ENCODE assay signal across 13 mouse cellular contexts in the genomic region with DNA sequence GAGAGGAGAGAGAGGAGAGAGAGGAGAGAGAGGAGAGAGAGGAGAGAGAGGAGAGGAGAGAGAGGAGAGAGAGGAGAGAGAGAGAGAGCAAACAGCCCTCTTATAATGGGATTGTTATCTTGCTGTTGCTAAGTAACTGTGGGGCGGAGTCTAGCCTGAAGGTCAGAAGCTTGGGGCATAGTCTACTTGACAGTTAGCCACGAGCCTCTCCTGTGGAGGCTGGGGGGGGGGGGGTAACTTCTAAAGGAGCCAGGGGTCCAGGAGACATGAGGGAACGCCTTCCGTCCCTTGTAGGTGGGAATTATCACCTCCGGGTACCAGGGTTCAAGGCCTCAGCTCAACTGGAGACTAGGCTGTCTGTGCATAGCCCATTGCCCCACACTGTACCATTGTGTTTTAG. TPM values are rescaled to one million over a fixed set of nuclear protein-coding genes. Genes with fewer than 3 reads are reported as not detected.
DNase-seq lines count a peak whose midpoint lies in the region; ATAC-seq lines count a peak whose summit lies in the region.
"Had no signal": no experiment of that assay in that cellular context is flagged by ENCODE, and none has a peak within 500 bp of the region (broad histone marks: within the 10 kb centered on the region; RNA-seq: fewer than 3 reads in every experiment).

No protein-coding gene starts in this region.

- no peaks in the 10 kb centered on the region for H3K36me3 ChIP-seq in kidney, embryonic 16.5 days (ENCODE audit: insufficient read depth, low read length)
- H3K36me3 ChIP-seq in liver, embryonic 12.5 days, result no peaks in the 10 kb centered on the region
- H3K36me3 ChIP-seq in limb, embryonic 10.5 days, result no peaks in the 10 kb centered on the region
- H3K36me3 ChIP-seq: midbrain, embryonic 15.5 days; neural tube, embryonic 12.5 days had no signal

- DNase-seq in kidney, adult 11 months, result peak; percentile 70
- DNase-seq in 416B (ENCODE audit: low read depth), result peak; percentile 43
- peak; percentile 69 to 75 for DNase-seq in adrenal gland, postnatal 36 days
- DNase-seq in frontal cortex, postnatal 36 days (ENCODE audit: low spot score in 2 of 2), result no peak
- no peak for DNase-seq in limb, embryonic 10.5 days (ENCODE audit: low spot score)
- no peak for DNase-seq in left cerebral cortex, postnatal 14 days (ENCODE audit: low spot score in 2 of 2)
- DNase-seq: cerebellum, adult 11 months had no signal

- intact Hi-C loops in left cerebral cortex, postnatal 14 days (cut with DNase I), result no loop called here

- H3K4me2 ChIP-seq in kidney, embryonic 16.5 days (replicated peaks; ENCODE audit: low read depth, low read length), result no peak overlapping the region
- H3K4me2 ChIP-seq in liver, embryonic 12.5 days, result no peak overlapping the region
- H3K4me2 ChIP-seq: hindbrain, embryonic 14.5 days; midbrain, embryonic 15.5 days; neural tube, embryonic 12.5 days had no signal

- WGBS in kidney, embryonic 16.5 days, result 61% methylated on average over 5 of the region's 5 CpGs
- 49% methylated on average over 5 of the region's 5 CpGs for WGBS in liver, embryonic 12.5 days (ENCODE audit: insufficient replicate concordance)
- 53% methylated on average over 5 of the region's 5 CpGs for WGBS in limb, embryonic 10.5 days

- H3K27ac ChIP-seq in kidney, embryonic 16.5 days (ENCODE audit: low read length), result no peak overlapping the region
- H3K27ac ChIP-seq in liver, embryonic 12.5 days, result 0 out of 2 replicates have a peak overlapping the region, but pooled peaks have one; percentile 10
- H3K27ac ChIP-seq in limb, embryonic 10.5 days, result no peak overlapping the region
- H3K27ac ChIP-seq: hindbrain, embryonic 14.5 days; midbrain, embryonic 15.5 days; neural tube, embryonic 12.5 days had no signal

- peaks cover 11% of the 10 kb centered on the region for H3K4me1 ChIP-seq in kidney, embryonic 16.5 days (ENCODE audit: insufficient read depth, low read length)
- H3K4me1 ChIP-seq in liver, embryonic 12.5 days, result peaks cover 39% of the 10 kb centered on the region
- H3K4me1 ChIP-seq in limb, embryonic 10.5 days, result peaks cover 8% of the 10 kb centered on the region

- ATAC-seq in kidney, embryonic 16.5 days (ENCODE audit: low FRiP score, low TSS enrichment), result no peak
- ATAC-seq in liver, embryonic 12.5 days, result no peak
- ATAC-seq: midbrain, embryonic 15.5 days had no signal

- H3K4me3 ChIP-seq in kidney, embryonic 16.5 days (ENCODE audit: low read length), result no peak overlapping the region
- H3K4me3 ChIP-seq in liver, embryonic 12.5 days, result no peak overlapping the region
- no peak overlapping the region for H3K4me3 ChIP-seq in limb, embryonic 10.5 days
- H3K4me3 ChIP-seq: midbrain, embryonic 15.5 days; neural tube, embryonic 12.5 days had no signal

- no peaks in the 10 kb centered on the region for H3K9me3 ChIP-seq in kidney, embryonic 16.5 days (ENCODE audit: low read length)
- H3K9me3 ChIP-seq in liver, embryonic 12.5 days (replicated peaks), result no peaks in the 10 kb centered on the region
- no peaks in the 10 kb centered on the region for H3K9me3 ChIP-seq in limb, embryonic 10.5 days (replicated peaks)
- H3K9me3 ChIP-seq: midbrain, embryonic 15.5 days; neural tube, embryonic 12.5 days had no signal

- no peaks in the 10 kb centered on the region for H3K27me3 ChIP-seq in kidney, embryonic 16.5 days (ENCODE audit: insufficient read depth, low read length)
- H3K27me3 ChIP-seq in liver, embryonic 12.5 days (replicated peaks), result 0 out of 2 replicates have a peak, but pooled peaks cover 3% of the 10 kb centered on the region
- no peaks in the 10 kb centered on the region for H3K27me3 ChIP-seq in limb, embryonic 10.5 days (ENCODE audit: low read depth, poor library complexity, severe bottlenecking)
- H3K27me3 ChIP-seq: midbrain, embryonic 15.5 days had no signal

- no peak overlapping the region for H3K9ac ChIP-seq in kidney, embryonic 16.5 days (replicated peaks; ENCODE audit: low read length)
- H3K9ac ChIP-seq in liver, embryonic 12.5 days, result no peak overlapping the region
- H3K9ac ChIP-seq: hindbrain, embryonic 14.5 days; midbrain, embryonic 15.5 days; neural tube, embryonic 12.5 days had no signal

RNA-seq across cellular contexts. Expression of a gene that starts 3.1 kb away (rescaled TPM):
- 38.8 and 40.3 TPM in 2 replicates for polyA plus RNA-seq in kidney, embryonic 16.5 days (2015; fragmentation: Nextera tagmentation; extraction: Ambion mirVana)
- total RNA-seq in adrenal gland, postnatal 36 days (2021), result 10 to 100 TPM; 20.0 to 37.1 TPM
- 23.8 and 25.3 TPM in 2 replicates for polyA plus RNA-seq in liver, embryonic 12.5 days (2016; fragmentation: Nextera tagmentation; extraction: Ambion mirVana)
- 41.4 and 44.1 TPM in 2 replicates for polyA plus RNA-seq in limb, embryonic 10.5 days (2016; fragmentation: Nextera tagmentation; extraction: Ambion mirVana)
- total RNA-seq in left cerebral cortex, postnatal 14 days (2021), result 10 to 100 TPM; 14.9 to 17.6 TPM

RNA-seq across cellular contexts. Expression of a gene that starts 49.6 kb away (rescaled TPM):
- 1.7 and 1.9 TPM in 2 replicates for polyA plus RNA-seq in kidney, embryonic 16.5 days (2015; fragmentation: Nextera tagmentation; extraction: Ambion mirVana)
- under 1 TPM; 0.13 to 0.53 TPM for total RNA-seq in adrenal gland, postnatal 36 days (2021)
- polyA plus RNA-seq in liver, embryonic 12.5 days (2016; fragmentation: Nextera tagmentation; extraction: Ambion mirVana), result 40.7 and 42.5 TPM in 2 replicates
- 0.93 TPM in 2 replicates for polyA plus RNA-seq in limb, embryonic 10.5 days (2016; fragmentation: Nextera tagmentation; extraction: Ambion mirVana)
- 1 to 10 TPM; 1.9 to 3.5 TPM for total RNA-seq in left cerebral cortex, postnatal 14 days (2021)
- polyA plus RNA-seq: C2C12 had no signal

RNA-seq across cellular contexts. Expression of a gene that starts 56.6 kb away (rescaled TPM):
- polyA plus RNA-seq in kidney, embryonic 16.5 days (2015; fragmentation: Nextera tagmentation; extraction: Ambion mirVana), result 19.1 and 21.2 TPM in 2 replicates
- 100 to 1,000 TPM in 1 of 2 experiments, 10 to 100 TPM in 1; 65.0 to 339 TPM for total RNA-seq in adrenal gland, postnatal 36 days (2021)
- polyA plus RNA-seq in liver, embryonic 12.5 days (2016; fragmentation: Nextera tagmentation; extraction: Ambion mirVana), result 18.5 and 20.1 TPM in 2 replicates
- 63.7 and 65.8 TPM in 2 replicates for polyA plus RNA-seq in limb, embryonic 10.5 days (2016; fragmentation: Nextera tagmentation; extraction: Ambion mirVana)
- 10 to 100 TPM; 50.3 to 70.2 TPM for total RNA-seq in left cerebral cortex, postnatal 14 days (2021)

Comparison
In these comparisons a context has a peak if more than half of its experiments do, and no peak if none do; other contexts are left out.
1. DNase-seq: peak in kidney, adult 11 months (single experiment), 416B (single experiment) and adrenal gland, postnatal 36 days (2 of 2); none in frontal cortex, postnatal 36 days (0 of 2), limb, embryonic 10.5 days (single experiment) and left cerebral cortex, postnatal 14 days (0 of 2).
2. RNA of a gene that starts 49.6 kb away (polyA plus RNA-seq): 40.7 to 42.5 TPM in liver, embryonic 12.5 days; 1.7 to 1.9 TPM in kidney, embryonic 16.5 days and 0.93 TPM in limb, embryonic 10.5 days; every median in the first group is over 10 times any median in the second.